Mouse (Mus musculus) midbrain, embryonic 12.5 days (tissue): ENCODE data around the gene Rmi2. TPM values are rescaled to one million over a fixed set of nuclear protein-coding genes. Genes with fewer than 3 reads are reported as not detected.
"Not testable (repeated sequence)": the region's sequence is repeated elsewhere in the genome, so short reads cannot be mapped to it uniquely, and the experiment has no call there.

Source experiments
- ATAC-seq: fragments of 200-750 bp; cut with Nextera tagmentation; 2 replicates; pipeline ENCODE4 v1.8.0; 2017; ENCODE audit warnings: low read depth, moderate TSS enrichment, moderate library complexity; ENCODE audit not compliant: low FRiP score
- H3K27ac ChIP-seq: fragments of 300-500 bp; sonication (generic); replicated peaks from 2 replicates; pipeline ENCODE4 v1.5.1; 2016; ENCODE audit warnings: mild to moderate bottlenecking
- H3K27me3 ChIP-seq: fragments of 300-500 bp; sonication (generic); 2 replicates; pipeline ENCODE4 v1.6.1; 2016; ENCODE audit warnings: mild to moderate bottlenecking
- H3K36me3 ChIP-seq: fragments of 300-500 bp; sonication (generic); 2 replicates; pipeline ENCODE4 v1.6.1; 2016
- H3K4me1 ChIP-seq: fragments of 300-500 bp; sonication (generic); 2 replicates; pipeline ENCODE4 v1.6.1; 2016
- H3K4me2 ChIP-seq: fragments of 300-500 bp; sonication (generic); replicated peaks from 2 replicates; pipeline ENCODE4 v1.6.1; 2016; ENCODE audit warnings: mild to moderate bottlenecking, moderate library complexity
- H3K4me3 ChIP-seq: fragments of 300-500 bp; sonication (generic); 2 replicates; pipeline ENCODE4 v1.5.1; 2016; ENCODE audit warnings: mild to moderate bottlenecking
- H3K9ac ChIP-seq: fragments of 300-500 bp; sonication (generic); replicated peaks from 2 replicates; pipeline ENCODE4 v1.6.1; 2016; ENCODE audit warnings: mild to moderate bottlenecking, moderate library complexity
- H3K9me3 ChIP-seq: fragments of 300-500 bp; sonication (generic); 2 replicates; pipeline ENCODE4 v1.6.1; 2016; ENCODE audit warnings: mild to moderate bottlenecking
- WGBS: fragments of 180-500 bp; shearing (Covaris S2); methylation state at CpG from one replicate; pipeline ENCODE4 v1.1.7; 2016; 5-methylcytosine and 5-hydroxymethylcytosine counted together
- polyA plus RNA-seq: library from polyadenylated mRNA; unstranded; fragments of >200 nt; fragmentation: Nextera tagmentation; extraction: Ambion mirVana; gene quantifications from 2 replicates; pipeline ENCODE4 v1.2.1, GENCODE M21; 2016

The Rmi2 gene
- polyA plus RNA-seq, result 2.8 and 3.5 TPM in 2 replicates

GRCm38 (mm10) chr16:10834911-10835587, at the start of gene Rmi2:
Rmi2 (plus strand) TSS chr16:10835059.
- H3K27ac ChIP-seq, result peak within 1 kb of the TSS; percentile 62; the same call in 1 of the 2 replicates
- under 1% methylated on average over 53 of the region's 69 CpGs for WGBS
- ATAC-seq, result peak; percentile 94

DNA sequence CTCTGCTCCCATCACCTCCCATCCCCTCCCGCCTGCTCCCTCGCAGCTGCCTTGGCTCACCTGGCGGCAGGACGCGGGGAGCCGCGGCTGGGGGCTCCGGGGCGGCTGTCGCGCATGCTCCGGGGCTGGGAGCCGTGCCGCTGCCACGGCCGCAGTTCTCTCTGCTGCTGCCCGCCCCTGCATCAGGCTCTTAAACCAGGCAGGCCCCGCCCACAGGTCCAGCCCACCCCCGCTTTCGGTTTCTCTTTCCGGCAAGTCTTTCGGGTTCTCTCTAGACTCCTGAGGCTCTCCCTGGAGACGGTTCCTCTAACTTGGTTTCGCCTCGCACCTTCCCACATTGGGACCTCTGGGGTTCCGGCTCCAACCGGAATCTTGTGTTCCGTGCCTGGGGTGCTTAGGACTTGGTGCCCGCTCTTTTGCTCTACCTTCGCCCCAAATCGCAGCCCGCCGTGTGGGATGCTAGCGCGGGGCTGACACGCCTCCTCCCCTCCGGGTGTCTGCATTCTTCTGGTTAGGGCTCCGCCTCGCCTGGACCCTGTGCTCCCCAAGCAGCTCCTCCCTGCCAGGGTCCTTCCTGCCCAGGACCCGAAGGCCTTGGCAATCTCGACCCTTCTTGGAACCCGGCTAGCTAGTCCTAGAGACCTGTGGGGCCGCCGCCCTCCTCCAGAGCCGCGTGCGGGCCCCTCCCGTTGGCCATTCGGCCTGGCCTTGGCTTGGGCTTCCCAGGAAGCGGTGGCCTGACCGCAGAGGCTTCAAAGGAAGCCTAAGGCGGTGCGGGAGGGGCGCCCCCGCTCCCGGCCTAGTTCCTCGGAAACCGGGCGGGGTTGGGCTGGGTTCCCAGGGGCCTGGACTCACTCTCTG, 49.3 kb upstream of the Rmi2 start, which contains the start of gene Socs1:
Gene Socs1 (minus strand): TSS at position 166 of the 861 bp plus-strand sequence.
- ATAC-seq, result peak; percentile 87
- Histone ChIP-seq H3K9ac (peak within 1 kb of the TSS; percentile 69), H3K27me3 (peaks cover 27% of the 10 kb centered on the region), H3K4me2 (peak within 1 kb of the TSS; percentile 99), H3K36me3 (no peaks in the 10 kb centered on the region), H3K4me1 (peaks cover 28% of the 10 kb centered on the region), H3K4me3 (peak within 1 kb of the TSS; percentile 70), H3K9me3 (no peaks in the 10 kb centered on the region), H3K27ac (peak within 1 kb of the TSS; percentile 84)
- under 1% methylated on average over 58 of the region's 59 CpGs for WGBS

More at GRCm38 (mm10) chr16:10834911-10835587, at the start of gene Rmi2:
- Histone ChIP-seq H3K36me3 (no peaks in the 10 kb centered on the region), H3K9ac (peak within 1 kb of the TSS; percentile 70), H3K4me3 (peak within 1 kb of the TSS; percentile 82), H3K4me2 (peak within 1 kb of the TSS; percentile 95), H3K9me3 (no peaks in the 10 kb centered on the region), H3K27me3 (peaks cover 6% of the 10 kb centered on the region), H3K4me1 (peaks cover 30% of the 10 kb centered on the region)

- Histone ChIP-seq H3K9ac (peak overlapping the region; percentile 69), H3K27ac (peak overlapping the region; percentile 84), H3K4me3 (peak overlapping the region; percentile 70), H3K4me1 (peaks cover 28% of the 10 kb centered on the region), H3K27me3 (peaks cover 27% of the 10 kb centered on the region), H3K4me2 (peak overlapping the region; percentile 99), H3K36me3 (no peaks in the 10 kb centered on the region), H3K9me3 (no peaks in the 10 kb centered on the region)
- peak; percentile 35 for ATAC-seq
- 3% methylated on average over 9 of the region's 9 CpGs for WGBS
Observed at GRCm38 (mm10) chr16:10786288-10786687, 48.6 kb upstream of the Rmi2 start.

DNA sequence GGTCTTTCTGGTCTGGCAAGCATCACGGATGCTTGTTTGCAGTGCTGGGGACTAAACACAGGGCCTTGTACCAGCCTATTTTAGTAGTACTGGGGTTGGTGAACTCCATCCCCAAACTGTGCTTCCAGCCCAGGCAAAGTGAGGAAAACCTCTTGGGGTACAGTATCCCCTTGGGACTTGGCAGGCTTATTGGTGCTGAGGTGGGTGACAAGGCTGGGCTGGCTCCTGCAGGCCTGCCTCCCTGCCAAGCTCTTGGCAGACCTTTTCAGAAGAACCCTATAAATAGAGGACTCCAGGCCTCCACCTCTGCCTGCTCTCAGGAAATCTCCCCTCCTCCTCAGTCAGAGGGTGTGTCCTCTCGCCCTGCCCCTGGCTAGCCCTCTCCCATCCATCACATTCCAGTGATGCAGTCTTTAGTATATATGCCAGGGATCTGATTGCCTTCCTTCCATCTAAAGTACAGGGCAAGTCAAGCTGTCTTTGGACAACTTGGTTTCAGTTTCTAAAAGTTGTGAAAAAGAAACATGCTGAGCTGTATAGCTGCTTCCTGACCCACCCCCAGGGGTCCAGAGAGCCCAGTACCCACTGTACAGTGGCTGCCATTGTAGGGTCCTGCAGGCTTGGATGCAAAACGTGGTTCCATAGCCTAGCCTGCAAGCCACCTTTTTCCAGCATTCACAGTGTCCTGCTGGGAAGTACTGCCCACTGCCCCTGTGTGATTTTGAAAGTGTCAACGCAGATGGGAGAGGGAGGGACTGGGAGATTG, 47.9 kb upstream of the Rmi2 start:
- H3K4me2 ChIP-seq, result 0 out of 2 replicates have a peak overlapping the region, but pooled peaks have one; percentile 99
- 70% methylated on average over 4 of the region's 4 CpGs for WGBS
- H3K36me3 ChIP-seq, result no peaks in the 10 kb centered on the region

DNA sequence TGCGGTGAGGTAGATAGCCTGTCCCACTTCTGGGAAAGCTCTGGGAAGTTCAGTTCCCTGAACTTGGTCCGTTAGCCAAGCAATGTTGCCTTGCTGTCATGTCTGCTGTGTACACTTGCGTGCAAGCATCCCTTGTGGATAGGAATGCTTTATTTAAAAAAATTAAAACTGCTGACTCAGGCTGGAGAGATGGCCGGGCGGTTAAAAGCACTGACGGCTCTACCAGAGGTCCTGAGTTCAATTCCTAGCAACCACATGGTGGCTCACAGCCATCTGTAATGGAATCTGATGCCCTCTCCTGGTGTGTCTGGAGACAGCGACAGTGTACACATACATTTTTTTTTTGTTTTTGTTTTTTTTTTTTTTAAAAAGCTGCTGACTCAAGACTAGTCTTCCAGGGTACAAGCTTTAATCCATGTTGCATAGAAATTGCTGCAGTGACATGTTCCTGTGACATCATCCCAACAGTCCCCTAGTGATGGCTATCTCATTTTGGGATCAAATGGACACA, 47.3 kb upstream of the Rmi2 start:
- Histone ChIP-seq H3K4me3 (no peak overlapping the region), H3K9ac (no peak overlapping the region), H3K27me3 (peaks cover 23% of the 10 kb centered on the region)

More for the DNA sequence above, 47.9 kb upstream of the Rmi2 start:
- peaks cover 28% of the 10 kb centered on the region for H3K4me1 ChIP-seq
- no peak for ATAC-seq
- no peak overlapping the region for H3K9ac ChIP-seq
- no peaks in the 10 kb centered on the region for H3K9me3 ChIP-seq
- no peak overlapping the region for H3K4me3 ChIP-seq
- H3K27ac ChIP-seq, result no peak overlapping the region
- H3K27me3 ChIP-seq, result peaks cover 27% of the 10 kb centered on the region

DNA sequence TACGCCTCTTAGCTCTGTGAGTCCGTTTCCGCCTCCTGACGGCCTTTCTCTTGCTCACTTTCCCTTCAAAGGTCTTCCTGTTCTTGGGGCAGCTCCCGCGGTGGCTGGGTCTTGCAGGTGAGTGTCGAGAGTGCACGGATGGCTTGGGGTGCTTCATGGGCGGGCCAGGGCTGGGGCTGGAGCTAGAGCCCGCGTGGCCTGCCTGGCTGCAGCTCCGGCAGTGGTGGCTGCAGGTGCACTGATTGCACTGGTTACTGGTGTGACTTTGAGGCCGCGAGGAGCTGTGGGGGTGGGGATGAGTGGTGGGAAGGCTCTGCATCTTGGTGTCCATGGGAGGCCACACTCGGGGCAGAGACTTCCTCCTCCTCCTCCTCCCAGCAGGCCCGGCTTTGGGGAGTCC, 46.6 kb upstream of the Rmi2 start, which contains the start of gene Tnp2:
Gene Tnp2 (minus strand): TSS at position 390 of the 400 bp plus-strand sequence.
- peaks cover 23% of the 10 kb centered on the region for H3K4me1 ChIP-seq
- H3K27me3 ChIP-seq, result peaks cover 16% of the 10 kb centered on the region
- H3K4me3 ChIP-seq, result no peak within 1 kb of the TSS
- H3K27ac ChIP-seq, result no peak within 1 kb of the TSS
- no peaks in the 10 kb centered on the region for H3K9me3 ChIP-seq
- ATAC-seq, result no peak
- WGBS, result 60% methylated on average over 16 of the region's 16 CpGs
- H3K4me2 ChIP-seq, result no peak within 1 kb of the TSS
- H3K36me3 ChIP-seq, result no peaks in the 10 kb centered on the region
- H3K9ac ChIP-seq, result no peak within 1 kb of the TSS

More for the DNA sequence above, 47.3 kb upstream of the Rmi2 start:
- no peak for ATAC-seq
- H3K9me3 ChIP-seq, result no peaks in the 10 kb centered on the region
- H3K27ac ChIP-seq, result no peak overlapping the region
- no peaks in the 10 kb centered on the region for H3K36me3 ChIP-seq
- 88% methylated on average over 7 of the region's 7 CpGs for WGBS
- H3K4me1 ChIP-seq, result peaks cover 23% of the 10 kb centered on the region
- H3K4me2 ChIP-seq, result no peak overlapping the region

DNA sequence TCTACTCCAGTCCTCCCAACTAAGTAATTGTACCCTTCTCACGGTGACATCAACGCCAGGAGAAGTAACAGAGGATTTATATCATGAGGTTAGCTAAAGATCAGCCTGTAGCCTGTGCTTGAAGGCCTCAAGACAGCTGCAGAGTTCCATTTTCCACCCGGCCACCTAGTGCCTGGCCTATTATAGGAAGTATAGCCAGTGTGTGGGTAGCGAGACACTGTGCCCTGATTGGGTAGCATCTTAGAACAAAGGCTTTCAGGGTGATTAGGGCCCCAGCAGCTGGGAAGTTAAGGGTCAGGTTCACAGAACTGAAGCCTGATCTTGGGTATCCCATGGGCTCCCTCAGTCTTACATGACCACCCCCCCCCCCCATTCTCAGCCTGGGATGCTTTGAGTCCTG, 46.0 kb upstream of the Rmi2 start:
- H3K4me3 ChIP-seq, result no peak overlapping the region
- H3K27me3 ChIP-seq, result peaks cover 10% of the 10 kb centered on the region
- ATAC-seq, result no peak
- H3K9ac ChIP-seq, result no peak overlapping the region
- WGBS, result 50% methylated on average over 4 of the region's 4 CpGs
- H3K36me3 ChIP-seq, result no peaks in the 10 kb centered on the region
- no peak overlapping the region for H3K27ac ChIP-seq
- H3K9me3 ChIP-seq, result no peaks in the 10 kb centered on the region
- H3K4me1 ChIP-seq, result peaks cover 20% of the 10 kb centered on the region
- H3K4me2 ChIP-seq, result no peak overlapping the region

- ATAC-seq, result no peak
- Histone ChIP-seq H3K4me2 (no peak within 1 kb of the TSS), H3K36me3 (no peaks in the 10 kb centered on the region), H3K9me3 (no peaks in the 10 kb centered on the region), H3K4me1 (peaks cover 9% of the 10 kb centered on the region), H3K27me3 (0 out of 2 replicates have a peak, but pooled peaks cover under 1% of the 10 kb centered on the region), H3K4me3 (no peak within 1 kb of the TSS), H3K9ac (no peak within 1 kb of the TSS), H3K27ac (no peak within 1 kb of the TSS)
- WGBS, result 76% methylated on average over 9 of the region's 9 CpGs
Observed at GRCm38 (mm10) chr16:10790702-10791101, 44.2 kb upstream of the Rmi2 start, which contains the start of gene Prm3. Prm3 (minus strand) TSS chr16:10790914.

GRCm38 (mm10) chr16:10796034-10796433, 38.8 kb upstream of the Rmi2 start, which contains the start of gene Prm2:
Prm2 (minus strand) TSS chr16:10796134.
- Histone ChIP-seq H3K36me3 (no peaks in the 10 kb centered on the region), H3K4me1 (no peaks in the 10 kb centered on the region), H3K9me3 (no peaks in the 10 kb centered on the region), H3K27me3 (peaks cover 17% of the 10 kb centered on the region), H3K9ac (no peak within 1 kb of the TSS), H3K27ac (no peak within 1 kb of the TSS), H3K4me2 (no peak within 1 kb of the TSS), H3K4me3 (no peak within 1 kb of the TSS)
- 78% methylated on average over 6 of the region's 6 CpGs for WGBS
- no peak for ATAC-seq

- H3K4me2 ChIP-seq, H3K4me3 ChIP-seq, H3K36me3 ChIP-seq, ATAC-seq, H3K27ac ChIP-seq, H3K9ac ChIP-seq, H3K27me3 ChIP-seq, H3K9me3 ChIP-seq, H3K4me1 ChIP-seq: not testable (repeated sequence)
- 82% methylated on average over 3 of the region's 3 CpGs for WGBS
Observed at GRCm38 (mm10) chr16:10802420-10802819, 32.4 kb upstream of the Rmi2 start.

- H3K27ac ChIP-seq, result no peak within 1 kb of the TSS
- no peaks in the 10 kb centered on the region for H3K36me3 ChIP-seq
- no peaks in the 10 kb centered on the region for H3K4me1 ChIP-seq
- 86% methylated on average over 10 of the region's 10 CpGs for WGBS
- no peak within 1 kb of the TSS for H3K4me3 ChIP-seq
- ATAC-seq, result no peak
- H3K27me3 ChIP-seq, result no peaks in the 10 kb centered on the region
- no peak within 1 kb of the TSS for H3K4me2 ChIP-seq
- H3K9me3 ChIP-seq, result no peaks in the 10 kb centered on the region
- no peak within 1 kb of the TSS for H3K9ac ChIP-seq
Observed at GRCm38 (mm10) chr16:10805789-10806527, 28.9 kb upstream of the Rmi2 start, which contains the start of gene Prm1. Prm1 (minus strand) TSS chr16:10805839.
